Mouse (Mus musculus) liver, embryonic 12.5 days (tissue): ENCODE measurements around the gene Rpl18a. TPM values are rescaled to one million over a fixed set of nuclear protein-coding genes. Genes with fewer than 3 reads are reported as not detected.
"Not testable (repeated sequence)": the region's sequence is repeated elsewhere in the genome, so short reads cannot be mapped to it uniquely, and the experiment has no call there.

Experiments used
- ATAC-seq: fragments of 200-750 bp; cut with Nextera tagmentation; 2 replicates; pipeline ENCODE4 v1.8.0; 2017; ENCODE audit warnings: moderate number of reproducible peaks, mild to moderate bottlenecking, moderate library complexity
- H3K27ac ChIP-seq: fragments of 300-500 bp; sonication (generic); 2 replicates; pipeline ENCODE4 v1.5.1; 2016; ENCODE audit warnings: mild to moderate bottlenecking
- H3K27me3 ChIP-seq: fragments of 300-500 bp; sonication (generic); replicated peaks from 2 replicates; pipeline ENCODE4 v1.6.1; 2016; ENCODE audit warnings: mild to moderate bottlenecking, moderate library complexity
- H3K36me3 ChIP-seq: fragments of 300-500 bp; sonication (generic); 2 replicates; pipeline ENCODE4 v1.6.1; 2016; ENCODE audit warnings: mild to moderate bottlenecking, moderate library complexity
- H3K4me1 ChIP-seq: fragments of 300-500 bp; sonication (generic); 2 replicates; pipeline ENCODE4 v1.6.1; 2016
- H3K4me2 ChIP-seq: fragments of 300-500 bp; sonication (generic); 2 replicates; pipeline ENCODE4 v1.6.1; 2016; ENCODE audit warnings: mild to moderate bottlenecking, moderate library complexity
- H3K4me3 ChIP-seq: fragments of 300-500 bp; sonication (generic); 2 replicates; pipeline ENCODE4 v1.5.1; 2016; ENCODE audit warnings: mild to moderate bottlenecking, moderate library complexity
- H3K9ac ChIP-seq: fragments of 300-500 bp; sonication (generic); 2 replicates; pipeline ENCODE4 v1.6.1; 2016; ENCODE audit warnings: mild to moderate bottlenecking, moderate library complexity
- H3K9me3 ChIP-seq: fragments of 300-500 bp; sonication (generic); replicated peaks from 2 replicates; pipeline ENCODE4 v1.6.1; 2016; ENCODE audit warnings: mild to moderate bottlenecking, moderate library complexity
- WGBS: fragments of 180-500 bp; shearing (Covaris S2); methylation state at CpG from one replicate; pipeline ENCODE4 v1.1.7; 2016; ENCODE audit not compliant: insufficient replicate concordance; 5-methylcytosine and 5-hydroxymethylcytosine counted together
- polyA plus RNA-seq: library from polyadenylated mRNA; unstranded; fragments of >200 nt; fragmentation: Nextera tagmentation; extraction: Ambion mirVana; gene quantifications from 2 replicates; pipeline ENCODE4 v1.2.1, GENCODE M21; 2016

Rpl18a gene
- polyA plus RNA-seq, 1 experiment from 2014 or later = 3,170 TPM

DNA sequence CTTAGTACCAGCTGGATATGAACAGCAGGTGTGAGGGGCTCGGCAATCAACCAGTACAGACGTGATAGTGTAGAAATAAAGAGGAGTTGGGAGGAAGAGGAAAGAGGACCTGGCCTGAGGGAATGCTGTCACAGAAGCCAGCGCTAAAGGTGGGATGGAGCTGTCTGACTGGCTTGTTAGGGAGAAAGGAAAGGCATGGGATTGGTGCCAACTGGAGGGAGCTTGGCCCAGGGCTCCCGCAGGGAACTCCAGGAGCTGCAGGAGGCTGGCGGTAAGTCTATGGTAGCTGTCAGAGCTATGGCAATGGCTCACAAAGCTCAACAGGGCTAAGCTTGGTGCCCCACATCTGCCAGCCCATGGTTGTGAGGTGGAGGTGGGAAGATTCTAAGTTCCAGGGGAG is 5.0 kb upstream of the Rpl18a start:
- Histone ChIP-seq H3K4me2 (no peak overlapping the region), H3K9me3 (no peaks in the 10 kb centered on the region), H3K27me3 (peaks cover 6% of the 10 kb centered on the region; the same call in 1 of the 2 replicates), H3K36me3 (no peaks in the 10 kb centered on the region), H3K27ac (no peak overlapping the region), H3K4me1 (peaks cover 42% of the 10 kb centered on the region), H3K9ac (no peak overlapping the region), H3K4me3 (no peak overlapping the region)
- WGBS = 51% methylated on average over 5 of the region's 5 CpGs
- no peak for ATAC-seq

DNA sequence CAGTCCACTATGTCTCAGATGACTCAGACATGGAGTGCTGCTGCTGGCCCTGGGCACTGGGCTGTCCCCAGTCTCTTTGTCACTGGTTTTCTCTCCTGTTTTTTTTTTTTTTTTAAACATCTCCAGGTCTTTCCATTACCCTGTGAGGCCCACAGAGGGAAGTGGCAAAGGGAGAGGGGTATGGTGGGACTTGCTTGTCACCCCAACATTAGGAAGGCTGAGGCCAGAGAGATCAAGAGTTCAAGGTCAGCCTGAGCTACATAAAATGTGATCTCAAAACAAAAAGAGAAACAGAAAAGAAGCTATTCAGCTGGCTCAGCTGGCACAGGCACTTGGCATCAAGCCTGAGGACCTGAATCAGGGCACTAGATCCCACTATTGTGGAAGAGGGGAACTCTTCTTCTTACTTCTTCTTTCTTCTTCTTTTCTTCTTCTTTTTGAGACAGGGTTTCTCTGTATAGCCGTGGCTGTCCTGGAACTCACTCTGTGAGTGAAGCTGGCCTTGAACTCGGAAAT is 3.7 kb upstream of the Rpl18a start:
- Histone ChIP-seq H3K4me1 (peaks cover 38% of the 10 kb centered on the region), H3K9ac (no peak overlapping the region), H3K27ac (no peak overlapping the region), H3K27me3 (peaks cover 6% of the 10 kb centered on the region; the same call in 1 of the 2 replicates), H3K36me3 (peaks cover 6% of the 10 kb centered on the region), H3K9me3 (no peaks in the 10 kb centered on the region), H3K4me2 (no peak overlapping the region), H3K4me3 (no peak overlapping the region)
- no peak for ATAC-seq
- 56% methylated on average over 2 of the region's 2 CpGs for WGBS

DNA sequence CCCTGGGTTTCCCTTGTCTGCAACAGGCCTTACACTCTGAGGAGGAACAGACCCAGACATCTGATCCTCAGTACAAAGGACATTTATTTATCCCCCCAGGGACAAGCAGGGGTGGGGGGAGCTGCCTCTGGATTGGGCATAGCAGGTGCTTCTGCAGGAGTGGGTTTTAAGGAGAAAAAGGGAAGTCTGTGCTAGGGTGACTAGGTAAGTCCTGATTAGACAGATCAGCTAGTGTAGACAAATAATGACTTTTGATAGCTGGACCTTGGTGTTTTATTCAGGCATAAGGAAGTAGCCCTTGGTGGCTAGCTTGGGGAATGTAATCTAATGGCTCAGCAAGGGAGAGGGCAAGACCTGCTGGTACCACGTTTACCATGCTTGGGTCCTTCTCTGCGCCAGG is 2.0 kb upstream of the Rpl18a start:
- WGBS = 72% methylated on average over 2 of the region's 2 CpGs

DNA sequence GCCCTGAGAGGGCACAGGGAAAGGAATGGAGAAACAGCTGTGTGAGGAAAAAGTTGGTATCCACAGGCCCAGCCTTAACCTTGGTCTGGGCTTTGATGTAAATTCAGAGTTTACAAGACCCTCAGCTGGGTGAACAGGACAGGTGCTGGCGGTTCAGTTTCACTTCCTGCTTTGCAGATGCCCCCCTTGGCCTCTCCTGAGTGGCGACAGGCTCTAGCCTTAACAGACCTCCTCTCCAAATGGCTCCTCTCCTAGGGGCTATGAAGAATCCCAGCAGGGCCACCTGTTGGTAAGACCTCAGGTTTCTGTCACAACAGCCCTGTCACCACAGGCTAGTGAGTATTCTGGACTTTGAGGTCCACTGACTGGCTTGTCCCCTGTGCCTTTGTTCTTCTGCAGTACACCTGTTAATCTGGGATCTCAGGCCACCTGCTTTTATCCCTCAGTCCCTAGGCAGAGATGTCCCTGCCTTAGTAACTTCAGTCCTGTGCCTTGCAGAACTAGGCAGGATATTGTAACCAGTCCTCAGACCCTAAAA is 1.5 kb upstream of the Rpl18a start:
- 44% methylated on average over 2 of the region's 2 CpGs for WGBS
- H3K27ac ChIP-seq = no peak overlapping the region; the same call in 1 of the 2 replicates
- peaks cover 29% of the 10 kb centered on the region for H3K4me1 ChIP-seq
- no peak for ATAC-seq
- peaks cover 13% of the 10 kb centered on the region for H3K27me3 ChIP-seq
- peaks cover 28% of the 10 kb centered on the region for H3K36me3 ChIP-seq
- H3K9ac ChIP-seq = peak overlapping the region; percentile 79; the same call in 1 of the 2 replicates
- no peak overlapping the region for H3K4me3 ChIP-seq
- peak overlapping the region; percentile 76 for H3K4me2 ChIP-seq
- no peaks in the 10 kb centered on the region for H3K9me3 ChIP-seq

More for the DNA sequence above, 2.0 kb upstream of the Rpl18a start:
- H3K27me3 ChIP-seq = peaks cover 8% of the 10 kb centered on the region; the same call in 1 of the 2 replicates
- H3K27ac ChIP-seq = no peak overlapping the region; the same call in 1 of the 2 replicates
- no peak for ATAC-seq
- no peaks in the 10 kb centered on the region for H3K9me3 ChIP-seq
- H3K4me3 ChIP-seq = no peak overlapping the region
- no peak overlapping the region for H3K9ac ChIP-seq
- peaks cover 34% of the 10 kb centered on the region for H3K4me1 ChIP-seq
- no peak overlapping the region for H3K4me2 ChIP-seq
- H3K36me3 ChIP-seq = peaks cover 23% of the 10 kb centered on the region

DNA sequence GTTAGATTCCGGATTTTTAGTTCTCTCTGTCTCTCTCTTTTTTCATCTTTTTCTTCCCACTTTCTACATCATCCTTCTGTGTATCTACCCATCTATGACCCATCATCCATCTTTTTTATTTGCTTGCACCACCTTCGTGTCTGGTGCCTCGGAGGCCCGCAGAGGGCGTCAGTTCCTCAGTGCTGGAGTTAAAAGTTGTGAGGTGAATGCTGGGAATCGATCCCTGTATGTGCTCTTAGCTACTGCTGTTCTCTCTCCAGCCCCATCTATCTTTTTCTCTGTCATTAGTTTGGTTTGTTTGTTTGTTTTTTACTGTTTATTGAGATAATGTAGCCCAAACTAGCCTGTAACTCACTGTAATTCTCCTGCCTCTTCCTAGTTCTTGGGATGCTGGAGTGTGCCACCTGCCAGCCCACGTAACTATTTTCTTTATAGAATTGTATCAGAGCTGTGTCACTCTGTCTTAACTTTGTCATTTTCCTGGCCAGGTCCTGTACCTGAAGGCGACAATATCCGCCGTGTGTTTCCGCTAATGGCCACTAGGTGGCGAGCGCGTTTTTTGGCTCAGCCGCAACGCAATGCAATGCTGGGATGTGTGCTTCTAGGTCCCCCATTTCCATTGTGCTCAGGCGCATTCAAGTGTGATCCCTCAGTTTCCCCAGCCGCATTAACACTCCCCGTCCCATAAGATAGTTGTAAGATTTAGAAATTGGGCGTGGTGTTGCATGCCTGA is 635 bp upstream of the Rpl18a start:
- no peaks in the 10 kb centered on the region for H3K9me3 ChIP-seq
- H3K27me3 ChIP-seq = peaks cover 22% of the 10 kb centered on the region
- H3K4me1 ChIP-seq = peaks cover 34% of the 10 kb centered on the region
- H3K36me3 ChIP-seq = peaks cover 35% of the 10 kb centered on the region
- ATAC-seq = peak; percentile 42
- peak overlapping the region; percentile 88 for H3K27ac ChIP-seq
- H3K9ac ChIP-seq = peak overlapping the region; percentile 79
- H3K4me2 ChIP-seq = peak overlapping the region; percentile 76
- peak overlapping the region; percentile 82 for H3K4me3 ChIP-seq
- under 1% methylated on average over 20 of the region's 20 CpGs for WGBS

DNA sequence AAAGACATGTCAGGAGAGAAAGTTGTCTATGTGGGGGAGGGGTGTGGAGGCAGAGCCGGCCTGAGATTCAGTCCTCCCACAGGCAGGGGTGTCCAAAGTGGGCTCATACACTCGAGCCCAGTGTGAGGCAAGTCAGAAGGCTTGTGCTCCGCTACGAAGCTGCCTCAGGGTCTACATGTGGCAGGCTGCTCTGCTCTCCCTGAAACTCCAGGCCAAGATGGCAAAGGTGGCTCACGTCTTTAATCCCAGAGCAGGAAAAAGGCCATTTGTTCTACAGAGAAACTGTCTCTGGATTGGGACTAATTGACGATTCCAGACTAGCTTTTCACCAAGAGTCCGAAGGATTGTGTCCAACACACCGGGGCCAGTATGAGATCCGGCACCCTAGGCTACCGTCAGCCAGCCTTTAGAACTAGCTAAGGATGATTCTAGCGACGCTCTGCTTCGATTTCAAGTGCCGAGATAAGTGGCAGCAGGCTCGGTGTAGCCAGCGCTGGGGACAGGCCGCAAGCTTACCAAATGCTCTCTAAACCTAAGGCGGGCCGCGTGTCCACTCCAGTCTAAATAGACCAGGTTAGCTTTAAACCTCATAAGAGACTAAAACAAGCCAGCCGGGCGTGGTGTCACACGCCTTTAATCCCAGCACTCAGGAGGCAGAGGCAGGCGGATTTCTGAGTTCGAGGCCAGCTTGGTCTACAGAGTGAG is 744 bp downstream of the Rpl18a start:
- H3K4me3 ChIP-seq = peak overlapping the region; percentile 82
- H3K36me3 ChIP-seq = peaks cover 35% of the 10 kb centered on the region
- peaks cover 48% of the 10 kb centered on the region for H3K4me1 ChIP-seq
- no peak for ATAC-seq
- peak overlapping the region; percentile 91 for H3K9ac ChIP-seq
- peak overlapping the region; percentile 74 for H3K27ac ChIP-seq
- H3K27me3 ChIP-seq = peaks cover 30% of the 10 kb centered on the region
- H3K4me2 ChIP-seq = peak overlapping the region; percentile 84
- 1% methylated on average over 25 of the region's 25 CpGs for WGBS
- H3K9me3 ChIP-seq = no peaks in the 10 kb centered on the region

DNA sequence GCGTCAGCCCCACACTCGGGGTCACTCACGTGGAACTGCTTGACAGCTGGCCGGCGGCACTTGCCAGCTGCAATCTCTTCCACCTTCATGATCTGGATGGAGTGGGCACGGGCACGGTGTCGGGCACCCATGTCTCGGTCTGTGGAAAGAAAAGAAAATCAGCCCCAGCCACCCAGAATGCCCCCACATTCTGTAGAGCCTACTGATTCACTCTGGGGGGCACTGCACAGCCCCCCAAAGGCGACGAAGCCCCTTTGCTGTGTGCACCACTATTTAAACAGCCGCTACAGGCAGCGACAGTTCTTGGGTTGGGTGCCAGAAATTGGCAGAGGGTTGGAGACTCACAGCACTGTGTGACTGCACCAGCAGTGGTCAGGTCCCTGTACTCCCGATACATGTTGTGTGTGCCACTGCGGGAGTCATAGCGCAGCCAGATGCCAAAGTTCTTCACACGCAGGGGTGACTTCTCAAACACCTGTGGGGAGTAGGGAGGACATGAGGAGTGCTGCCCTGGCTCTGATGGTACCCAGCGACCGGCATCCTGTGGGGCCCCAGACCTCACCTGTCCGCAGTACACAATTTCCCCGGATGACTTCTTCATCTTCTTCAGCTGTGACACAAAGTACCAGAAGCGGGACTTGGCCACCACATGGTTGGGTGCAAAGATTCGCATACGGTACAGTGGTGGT is 1.5 kb downstream of the Rpl18a start:
- Histone ChIP-seq H3K27me3 (peaks cover 37% of the 10 kb centered on the region), H3K36me3 (peaks cover 35% of the 10 kb centered on the region), H3K4me1 (peaks cover 52% of the 10 kb centered on the region), H3K4me2 (peak overlapping the region; percentile 84), H3K9ac (peak overlapping the region; percentile 91), H3K4me3 (peak overlapping the region; percentile 82), H3K27ac (peak overlapping the region; percentile 74)
- ATAC-seq, H3K9me3 ChIP-seq: not testable (repeated sequence)
- WGBS = 65% methylated on average over 24 of the region's 24 CpGs

DNA sequence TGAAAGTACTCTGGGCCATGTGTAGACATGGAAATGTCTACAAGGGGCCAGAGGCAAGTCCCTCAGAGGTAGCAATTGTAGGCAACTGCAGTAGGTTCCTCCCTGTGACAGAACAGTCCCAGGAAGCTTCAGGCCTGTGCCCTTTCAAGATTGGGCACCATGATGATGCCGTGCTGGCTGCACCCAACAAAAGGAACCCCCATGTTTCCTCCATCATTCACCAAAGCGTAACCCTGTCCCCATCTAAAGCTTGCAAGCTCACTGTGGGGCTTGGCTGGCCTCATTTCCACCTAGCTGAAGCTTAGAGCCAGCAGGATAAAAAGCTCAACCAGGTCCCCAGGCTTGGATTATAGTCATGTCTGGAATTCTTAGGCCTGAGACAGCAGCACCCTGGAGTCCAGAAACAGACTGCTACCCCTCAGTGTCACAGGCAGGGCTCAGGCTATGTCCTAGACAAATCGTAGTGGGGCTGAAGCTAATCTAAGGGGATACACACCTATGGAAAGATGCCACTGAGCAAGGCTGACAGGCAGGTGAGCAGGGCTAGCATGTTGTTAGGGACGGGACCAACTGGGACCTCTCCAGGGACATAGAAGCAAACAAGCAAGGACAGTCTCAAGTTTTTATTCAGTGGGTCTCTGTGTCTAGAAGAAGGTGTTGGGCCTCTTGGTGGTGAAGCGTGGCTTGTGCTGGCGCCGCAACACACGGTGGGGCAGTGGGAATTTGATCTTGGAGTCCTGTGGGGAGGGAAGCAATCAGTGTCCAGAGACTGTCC is 2.3 kb downstream of the Rpl18a start:
- Histone ChIP-seq H3K36me3 (peaks cover 35% of the 10 kb centered on the region), H3K4me1 (peaks cover 52% of the 10 kb centered on the region), H3K4me2 (peak overlapping the region; percentile 84; the same call in 1 of the 2 replicates), H3K9me3 (no peaks in the 10 kb centered on the region), H3K27ac (peak overlapping the region; percentile 74), H3K9ac (peak overlapping the region; percentile 91; the same call in 1 of the 2 replicates), H3K27me3 (peaks cover 45% of the 10 kb centered on the region), H3K4me3 (peak overlapping the region; percentile 82)
- WGBS = 84% methylated on average over 8 of the region's 8 CpGs
- no peak for ATAC-seq

DNA sequence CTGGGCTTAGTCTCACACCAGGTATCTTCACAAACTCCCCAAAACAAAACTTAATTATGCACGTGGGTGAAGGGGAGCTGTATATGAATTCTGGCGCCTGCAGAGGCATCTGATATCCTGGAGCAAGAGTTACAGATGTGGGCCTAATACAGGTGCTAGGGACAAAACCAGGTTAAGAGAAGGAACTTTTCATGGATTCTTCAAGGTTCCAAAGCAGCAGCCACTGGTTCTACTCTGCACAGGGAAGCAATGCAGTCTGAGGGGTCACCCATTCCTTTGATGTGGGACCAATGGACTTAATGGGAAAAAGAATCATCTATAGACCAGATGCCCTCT is 2.9 kb downstream of the Rpl18a start:
- Histone ChIP-seq H3K4me2 (no peak overlapping the region), H3K27ac (peak overlapping the region; percentile 74; the same call in 1 of the 2 replicates), H3K9ac (no peak overlapping the region), H3K9me3 (no peaks in the 10 kb centered on the region), H3K36me3 (peaks cover 35% of the 10 kb centered on the region), H3K4me3 (no peak overlapping the region), H3K27me3 (peaks cover 50% of the 10 kb centered on the region), H3K4me1 (peaks cover 52% of the 10 kb centered on the region)
- no peak for ATAC-seq
- WGBS = 65% methylated on average over 2 of the region's 2 CpGs

DNA sequence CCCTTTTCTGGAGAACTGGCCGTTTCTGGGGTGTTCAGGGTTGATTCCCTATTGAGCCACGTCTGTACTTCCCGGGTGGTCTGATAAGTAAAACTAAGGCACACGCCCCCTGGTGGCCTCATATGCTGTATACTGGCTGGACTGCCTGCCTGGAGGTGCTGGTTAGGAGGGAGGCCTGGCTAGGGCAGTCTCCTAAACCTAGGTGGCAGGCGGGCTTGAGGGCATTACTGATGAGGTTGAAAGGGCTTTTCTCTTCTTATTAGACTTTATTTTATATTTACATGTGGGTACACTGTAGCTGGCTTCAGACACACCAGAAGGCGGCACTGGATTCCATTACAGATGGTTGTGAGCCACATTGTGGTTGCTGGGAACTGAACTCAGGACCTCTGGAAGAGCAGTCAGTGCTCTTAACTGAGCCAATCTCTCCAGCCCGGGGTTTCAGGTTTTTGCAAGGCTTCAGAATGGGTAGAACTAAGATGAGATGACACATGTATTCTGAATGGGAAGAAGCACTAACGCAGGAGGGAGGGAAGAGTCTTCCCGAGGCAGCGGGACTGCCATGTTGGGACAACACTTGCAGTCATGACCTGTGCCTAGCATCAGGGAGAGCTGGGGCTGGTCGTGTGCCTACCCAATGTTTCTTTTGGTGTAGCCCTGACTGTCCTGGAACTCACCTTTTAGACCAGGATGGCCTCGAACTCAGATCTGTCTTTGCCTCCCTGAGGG is 3.4 kb downstream of the Rpl18a start:
- no peak overlapping the region for H3K4me2 ChIP-seq
- no peak overlapping the region for H3K4me3 ChIP-seq
- 22% methylated on average over 12 of the region's 12 CpGs for WGBS
- peaks cover 55% of the 10 kb centered on the region for H3K27me3 ChIP-seq
- H3K9ac ChIP-seq = no peak overlapping the region
- H3K4me1 ChIP-seq = peaks cover 48% of the 10 kb centered on the region
- H3K36me3 ChIP-seq = peaks cover 35% of the 10 kb centered on the region
- H3K27ac ChIP-seq = peak overlapping the region; percentile 74; the same call in 1 of the 2 replicates
- H3K9me3 ChIP-seq = no peaks in the 10 kb centered on the region
- peak; percentile 42; the same call in 1 of the 2 replicates for ATAC-seq
